Mouse (Mus musculus): ENCODE data around the gene Asb18.

- TF ChIP-seq POLR2A (IDR thresholded peaks at IDR 0.05; ENCODE audit: insufficient read depth, low read depth, low read length) (no peak), CTCF (IDR thresholded peaks at IDR 0.05; ENCODE audit: insufficient read depth, low read depth, low read length) (no peak)
Measured at GRCm38 (mm10) chr1:89932021-89932423, 82.4 kb downstream of the Asb18 start.

Data from olfactory bulb, adult 2 months (tissue).